Mouse (Mus musculus) naive thymus-derived CD4-positive, alpha-beta T cell, adult 2 months (primary cell): ENCODE data around the gene Olfr301.

Experiments
- DNase-seq: peaks from one replicate; pipeline ENCODE4 v3.0.0-alpha.2; 2011; ENCODE audit warnings: low read depth

Olfr301 gene

DNA sequence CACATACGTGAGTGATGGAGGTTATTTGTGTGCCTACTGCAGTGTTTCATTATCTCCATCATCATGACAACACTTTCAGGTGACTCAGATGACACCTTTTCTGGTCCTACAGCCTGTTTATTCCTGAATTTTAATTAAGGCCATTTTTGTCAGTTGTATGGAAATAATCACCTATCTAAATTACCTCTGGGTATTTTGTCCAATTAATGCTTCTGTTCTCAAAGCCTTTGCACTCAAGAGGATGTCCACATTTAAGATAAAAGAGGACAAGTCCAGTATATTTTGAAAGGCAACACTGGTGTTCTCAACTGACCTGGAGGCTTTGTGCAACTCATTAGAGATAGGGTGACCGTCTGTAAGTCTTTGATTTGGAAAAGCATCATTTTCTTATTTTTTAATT, at the start of gene Olfr301:
Gene Olfr301 (plus strand): TSS at position 301 of the 400 bp plus-strand sequence.
- DNase-seq: no peak

DNA sequence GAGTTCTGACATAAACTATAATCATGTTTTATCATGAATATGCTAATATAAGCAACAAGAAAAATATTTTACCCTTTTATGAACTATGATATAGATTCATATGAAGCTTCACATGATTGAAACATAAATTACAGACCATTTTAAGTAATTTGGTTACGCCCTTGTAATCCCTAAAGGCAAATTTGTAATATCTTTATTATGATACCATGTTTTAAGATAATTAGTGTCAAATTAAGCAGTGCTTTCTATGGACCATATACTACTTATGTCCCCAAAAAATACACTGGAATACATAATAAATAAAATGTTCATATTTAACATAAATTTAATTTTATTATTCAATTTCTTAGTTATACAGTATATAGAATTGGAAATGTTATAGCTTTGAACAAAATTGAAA, 36.8 kb upstream of the Olfr301 start, which contains the start of gene Olfr305:
Gene Olfr305 (minus strand): TSS at position 101 of the 400 bp plus-strand sequence.
- DNase-seq: no peak

DNA sequence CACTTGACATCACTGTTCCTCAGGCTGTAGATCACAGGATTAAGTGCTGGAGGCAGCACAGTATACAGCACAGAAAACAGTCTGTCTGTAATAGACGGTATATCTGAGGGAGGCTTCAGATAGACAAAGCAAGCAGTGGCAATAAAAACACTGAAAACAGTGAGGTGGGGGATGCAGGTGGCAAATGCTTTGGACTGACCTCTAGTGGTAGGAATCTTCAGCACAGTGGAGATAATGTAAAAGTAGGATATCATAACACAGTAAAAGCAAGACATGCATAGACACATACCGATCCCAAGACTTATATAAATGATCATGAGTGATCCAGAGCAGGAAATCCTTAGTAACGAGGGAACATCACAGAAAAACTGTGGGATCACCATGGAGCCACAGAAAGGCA, 17.9 kb upstream of the Olfr301 start:
- DNase-seq: no peak

DNA sequence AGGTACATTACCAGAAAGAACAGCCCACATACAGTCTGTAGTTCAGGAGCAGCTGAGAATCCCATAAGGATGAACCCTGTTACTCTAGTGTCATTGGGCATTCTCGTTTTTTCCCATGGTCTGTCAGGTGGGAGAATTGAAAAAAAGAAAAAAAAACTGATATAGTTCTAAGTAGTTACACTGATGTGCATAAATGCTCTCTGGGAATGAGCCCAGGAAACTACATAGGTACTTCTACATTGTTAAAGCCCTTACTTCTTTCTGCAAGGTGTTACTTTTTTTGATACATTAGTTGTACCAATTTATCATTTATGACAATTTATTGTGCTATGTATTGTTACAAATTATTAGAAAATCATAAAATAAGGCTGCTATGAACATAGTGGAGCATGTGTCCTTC, 17.1 kb upstream of the Olfr301 start, which contains the start of gene Olfr304:
Gene Olfr304 (minus strand): TSS at position 101 of the 400 bp plus-strand sequence.
- DNase-seq: no peak

DNA sequence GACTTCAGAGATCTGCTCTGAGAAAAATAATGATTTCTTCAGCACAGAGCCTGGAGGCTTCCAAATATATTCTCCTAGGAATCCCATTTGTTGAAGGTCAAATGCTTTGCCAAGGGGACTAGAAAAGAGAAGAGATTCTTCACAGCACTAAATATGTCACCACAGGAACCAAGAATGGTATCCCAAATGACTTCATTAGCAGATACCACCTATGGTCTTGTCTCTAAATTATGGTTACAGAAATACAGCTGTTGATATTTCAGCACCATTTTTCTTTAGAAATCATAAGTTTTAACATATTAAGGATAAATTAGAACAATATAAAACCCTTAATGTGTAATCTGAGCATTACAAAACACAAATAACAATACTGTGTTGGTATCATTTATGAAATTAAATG, 6.0 kb upstream of the Olfr301 start, which contains the start of gene Olfr303:
Gene Olfr303 (minus strand): TSS at position 101 of the 400 bp plus-strand sequence.
- no peak for DNase-seq

DNA sequence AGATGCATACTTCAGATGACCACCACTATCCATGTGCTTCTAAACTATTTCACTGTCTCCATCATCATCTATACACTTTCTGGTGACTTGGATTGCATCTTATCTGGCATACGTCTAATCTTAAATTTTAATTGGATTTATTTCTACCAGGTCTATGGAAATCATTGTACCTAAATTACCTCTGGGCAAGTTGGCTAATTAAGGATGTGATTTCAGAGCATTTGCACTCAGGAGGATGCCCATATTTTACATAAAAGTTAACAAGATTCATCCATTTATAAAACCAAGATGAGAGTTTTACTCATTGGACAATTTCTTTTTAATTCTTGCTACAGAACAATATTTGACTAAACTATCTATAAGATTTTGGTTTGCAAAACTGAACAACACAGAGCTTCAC, 56.0 kb downstream of the Olfr301 start, which contains the start of gene Olfr299:
Gene Olfr299 (plus strand): TSS at position 301 of the 400 bp plus-strand sequence.
- no peak for DNase-seq
